Mouse (Mus musculus) cerebellum, adult 9-10 months (tissue): ENCODE data around the gene Gimap4.
"Not testable (repeated sequence)": the region's sequence is repeated elsewhere in the genome, so short reads cannot be mapped to it uniquely, and the experiment has no call there.

Experiments used
- DNase-seq: peaks from one replicate; pipeline ENCODE4 v3.0.0; 2022

Gene Gimap4

GRCm38 (mm10) chr6:48676860-48677415 is 7.4 kb upstream of the Gimap4 start:
- no peak for DNase-seq

- no peak for DNase-seq
Observed at GRCm38 (mm10) chr6:48677492-48678345, 6.6 kb upstream of the Gimap4 start.

- no peak for DNase-seq
Observed at GRCm38 (mm10) chr6:48678391-48678790, 6.0 kb upstream of the Gimap4 start.

GRCm38 (mm10) chr6:48679701-48680100 is 4.6 kb upstream of the Gimap4 start:
- DNase-seq = no peak

- no peak for DNase-seq
Observed at GRCm38 (mm10) chr6:48680421-48680820, 3.9 kb upstream of the Gimap4 start.

- DNase-seq = no peak
Observed at GRCm38 (mm10) chr6:48681472-48682090, 2.8 kb upstream of the Gimap4 start.

GRCm38 (mm10) chr6:48682271-48682670 is 2.1 kb upstream of the Gimap4 start:
- no peak for DNase-seq

- not testable (repeated sequence) for DNase-seq
Observed at GRCm38 (mm10) chr6:48683263-48683821, 1.0 kb upstream of the Gimap4 start.

- DNase-seq = no peak
Observed at GRCm38 (mm10) chr6:48684806-48685205, 457 bp downstream of the Gimap4 start.

GRCm38 (mm10) chr6:48685251-48685650 is 902 bp downstream of the Gimap4 start:
- no peak for DNase-seq

- no peak for DNase-seq
Observed at GRCm38 (mm10) chr6:48685694-48686665, 1.6 kb downstream of the Gimap4 start.

- no peak for DNase-seq
Observed at GRCm38 (mm10) chr6:48687077-48687476, 2.7 kb downstream of the Gimap4 start.

- no peak for DNase-seq
Observed at GRCm38 (mm10) chr6:48689320-48689719, 5.0 kb downstream of the Gimap4 start.

GRCm38 (mm10) chr6:48692962-48693361 is 8.6 kb downstream of the Gimap4 start:
- DNase-seq = no peak

- no peak for DNase-seq
Observed at GRCm38 (mm10) chr6:48696830-48697554, 12.6 kb downstream of the Gimap4 start.

- DNase-seq = no peak
Observed at GRCm38 (mm10) chr6:48697555-48697930, 13.2 kb downstream of the Gimap4 start.

GRCm38 (mm10) chr6:48698066-48698856 is 13.9 kb downstream of the Gimap4 start:
- DNase-seq = no peak

GRCm38 (mm10) chr6:48698888-48699287 is 14.5 kb downstream of the Gimap4 start:
- no peak for DNase-seq

GRCm38 (mm10) chr6:48700251-48701075 is 16.1 kb downstream of the Gimap4 start:
- no peak for DNase-seq

- no peak for DNase-seq
Observed at GRCm38 (mm10) chr6:48702146-48702545, 17.8 kb downstream of the Gimap4 start.
